Mouse (Mus musculus) kidney, adult 2 months (tissue): Measurements from ENCODE around the gene Brinp2. TPM values are rescaled to one million over a fixed set of nuclear protein-coding genes. Genes with fewer than 3 reads are reported as not detected.

Experiments
- DNase-seq: peaks from one replicate; pipeline ENCODE4 v3.0.0; 2021
- H3K27ac ChIP-seq: fragments of 200-500 bp; 2 replicates; pipeline ENCODE4 v1.5.1; 2012; ENCODE audit warnings: low read depth, low read length, control low read depth, inconsistent platforms; ENCODE audit not compliant: insufficient read depth
- H3K27me3 ChIP-seq: fragments of 200-500 bp; replicated peaks from 2 replicates; pipeline ENCODE4 v1.6.1; 2012; ENCODE audit warnings: mild to moderate bottlenecking, moderate library complexity, low read length, inconsistent platforms; ENCODE audit not compliant: control insufficient read depth, insufficient read depth
- H3K36me3 ChIP-seq: fragments of 200-500 bp; 2 replicates; pipeline ENCODE4 v1.6.1; 2012; ENCODE audit warnings: mild to moderate bottlenecking, moderate library complexity, low read length, inconsistent platforms; ENCODE audit not compliant: control insufficient read depth, insufficient read depth
- H3K4me1 ChIP-seq: fragments of 200-500 bp; 2 replicates; pipeline ENCODE4 v1.6.1; 2011; ENCODE audit warnings: low read length; ENCODE audit not compliant: control insufficient read depth, insufficient read depth
- H3K4me3 ChIP-seq: fragments of 200-500 bp; 2 replicates; pipeline ENCODE4 v1.5.1; 2011; ENCODE audit warnings: mild to moderate bottlenecking, low read depth, low read length, control low read depth; ENCODE audit not compliant: insufficient read depth
- CTCF ChIP-seq: fragments of 200-500 bp; conservative IDR thresholded peaks from 2 replicates; pipeline ENCODE4 v1.5.1; 2011; ENCODE audit warnings: low read depth, mild to moderate bottlenecking, control low read depth, low read length, moderate library complexity, mixed read lengths; ENCODE audit not compliant: insufficient read depth, insufficient read length
- POLR2A ChIP-seq: fragments of 200-500 bp; IDR thresholded peaks from one replicate; pipeline ENCODE4 v1.6.1; 2011; ENCODE audit warnings: low read depth, low read length, control low read depth
- WGBS: fragments of 180-500 bp; shearing (Covaris S2); methylation state at CpG from one replicate; pipeline ENCODE4 v1.1.7; 2018; 5-methylcytosine and 5-hydroxymethylcytosine counted together
- polyA plus RNA-seq: library from polyadenylated mRNA; depleted of rRNA; stranded (reverse); fragments of >200 nt; gene quantifications from 2 replicates; pipeline ENCODE4 v1.2.3, GENCODE M21; 2012

The Brinp2 gene
- polyA plus RNA-seq, 1 experiment, result 0.36 TPM

DNA sequence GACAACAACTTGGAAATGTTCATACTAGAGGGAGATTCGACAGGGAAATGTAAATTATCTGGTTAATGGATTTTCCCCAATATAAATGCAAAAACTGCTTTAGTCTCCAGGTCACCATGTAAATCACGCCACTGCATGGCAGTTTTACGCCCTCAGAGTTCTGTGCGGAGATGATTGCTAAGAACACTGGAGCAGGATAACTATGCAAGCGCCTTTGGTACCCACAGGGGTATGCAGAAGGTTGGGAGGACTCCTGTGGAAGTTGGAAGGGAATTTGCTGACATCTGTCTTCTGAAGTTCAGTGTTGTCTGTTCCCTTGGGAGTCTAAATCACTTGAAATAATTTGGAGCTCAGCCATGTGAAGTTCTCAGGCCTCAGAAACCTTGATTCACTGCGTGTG, 26.2 kb upstream of the Brinp2 start:
- no peak overlapping the region for H3K27ac ChIP-seq
- no peak for TF ChIP-seq CTCF
- TF ChIP-seq POLR2A, result no peak

DNA sequence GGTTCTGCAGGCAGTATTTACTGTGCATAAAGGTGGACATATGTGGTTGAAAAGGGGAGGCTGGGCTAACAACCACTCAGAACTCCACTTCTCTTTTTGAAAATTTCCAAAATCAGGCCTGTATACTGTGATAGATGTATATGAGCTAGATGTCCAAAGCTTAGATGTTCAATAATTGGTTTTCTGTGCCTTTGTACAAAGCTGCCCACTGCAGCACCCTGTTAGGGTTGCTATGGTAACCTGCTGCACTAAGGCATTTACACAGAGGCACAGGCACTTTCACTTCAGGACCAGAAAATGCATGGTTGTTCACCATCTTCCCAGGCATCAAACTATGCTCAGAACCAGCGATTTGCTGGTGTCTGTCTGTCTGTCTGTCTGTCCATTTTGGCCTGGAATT, 8.3 kb upstream of the Brinp2 start:
- WGBS, result 53% methylated on average over 1 of the region's 1 CpGs
- H3K4me3 ChIP-seq, result no peak overlapping the region
- H3K36me3 ChIP-seq, result no peaks in the 10 kb centered on the region
- no peak overlapping the region for H3K27ac ChIP-seq
- H3K4me1 ChIP-seq, result no peaks in the 10 kb centered on the region
- no peak for TF ChIP-seq CTCF
- TF ChIP-seq POLR2A, result no peak
- DNase-seq, result no peak
- no peaks in the 10 kb centered on the region for H3K27me3 ChIP-seq

More for the DNA sequence above, 26.2 kb upstream of the Brinp2 start:
- Histone ChIP-seq H3K4me3 (no peak overlapping the region), H3K4me1 (no peaks in the 10 kb centered on the region), H3K27me3 (no peaks in the 10 kb centered on the region), H3K36me3 (no peaks in the 10 kb centered on the region)
- DNase-seq, result no peak
- WGBS, result 48% methylated on average over 6 of the region's 6 CpGs

- Histone ChIP-seq H3K4me1 (no peaks in the 10 kb centered on the region), H3K36me3 (no peaks in the 10 kb centered on the region), H3K27ac (no peak overlapping the region), H3K4me3 (no peak overlapping the region), H3K27me3 (no peaks in the 10 kb centered on the region)
- TF ChIP-seq POLR2A (no peak), CTCF (no peak)
- 2% methylated on average over 35 of the region's 37 CpGs for WGBS
- DNase-seq, result no peak
These were observed 6.4 kb upstream of the Brinp2 start for GRCm38 (mm10) chr1:158362292-158363101.

GRCm38 (mm10) chr1:158361964-158362291, 5.8 kb upstream of the Brinp2 start, which contains the start of gene Astn1:
Gene Astn1 (plus strand): TSS chr1:158362273.
- H3K27me3 ChIP-seq, result no peaks in the 10 kb centered on the region
- H3K4me1 ChIP-seq, result no peaks in the 10 kb centered on the region
- TF ChIP-seq CTCF, result no peak
- no peak for TF ChIP-seq POLR2A
- no peak for DNase-seq
- no peak within 1 kb of the TSS for H3K27ac ChIP-seq
- H3K36me3 ChIP-seq, result no peaks in the 10 kb centered on the region
- WGBS, result 3% methylated on average over 2 of the region's 2 CpGs
- H3K4me3 ChIP-seq, result no peak within 1 kb of the TSS

DNA sequence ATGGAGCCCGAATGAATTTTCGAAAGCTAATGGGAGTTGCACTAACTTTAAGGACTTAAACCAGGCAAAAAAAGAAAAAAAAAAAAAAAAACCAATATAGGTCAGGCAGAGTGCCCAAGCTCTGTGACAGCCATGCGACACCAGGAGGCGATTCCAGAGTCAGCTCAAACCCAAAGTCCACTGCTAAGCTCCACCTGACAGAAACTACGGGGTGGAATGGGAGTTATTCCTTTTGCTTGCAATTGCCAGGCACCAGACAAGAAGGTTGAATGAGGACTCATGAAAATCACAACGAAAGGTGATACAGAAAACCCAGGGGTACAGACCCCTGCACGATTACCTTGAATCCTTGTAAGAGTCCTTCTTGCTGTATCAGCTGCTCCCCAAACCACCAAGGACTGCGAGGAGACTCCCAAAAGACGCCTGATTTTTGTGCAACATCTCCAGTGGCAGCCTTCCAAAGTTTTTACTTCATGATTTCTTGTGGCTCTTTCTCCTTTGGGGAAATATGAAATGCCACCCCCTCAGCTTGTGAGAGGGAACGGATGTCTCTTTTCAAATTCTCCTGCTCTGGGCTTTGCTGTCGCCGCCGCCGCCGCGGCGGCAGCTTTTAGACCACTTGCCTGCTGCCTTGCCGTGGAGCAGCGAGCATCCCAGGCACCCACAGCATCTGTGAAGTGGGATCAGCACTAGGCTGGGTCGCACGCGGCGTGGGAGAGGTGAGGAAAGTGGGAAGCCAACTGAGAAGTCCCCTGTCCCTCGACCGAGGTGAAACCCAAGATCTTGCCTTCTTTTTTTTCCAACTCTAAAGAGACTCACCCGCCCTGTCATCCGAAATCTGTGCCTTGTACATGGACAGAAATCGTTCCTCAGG, 712 bp downstream of the Brinp2 start:
- no peak overlapping the region for H3K27ac ChIP-seq
- H3K4me3 ChIP-seq, result peak overlapping the region; percentile 61
- 9% methylated on average over 28 of the region's 28 CpGs for WGBS
- DNase-seq, result peak; percentile 30
- H3K27me3 ChIP-seq, result no peaks in the 10 kb centered on the region
- TF ChIP-seq CTCF (no peak; the same call in 1 of the 2 replicates), POLR2A (no peak)
- no peaks in the 10 kb centered on the region for H3K4me1 ChIP-seq
- H3K36me3 ChIP-seq, result no peaks in the 10 kb centered on the region

- no peaks in the 10 kb centered on the region for H3K36me3 ChIP-seq
- no peak overlapping the region for H3K27ac ChIP-seq
- H3K4me3 ChIP-seq, result no peak overlapping the region
- WGBS, result 74% methylated on average over 5 of the region's 5 CpGs
- DNase-seq, result no peak
- no peaks in the 10 kb centered on the region for H3K27me3 ChIP-seq
- TF ChIP-seq CTCF (no peak), POLR2A (no peak)
- no peaks in the 10 kb centered on the region for H3K4me1 ChIP-seq
These were observed 2.3 kb downstream of the Brinp2 start for GRCm38 (mm10) chr1:158353656-158354371.
